Mouse (Mus musculus) midbrain, postnatal 0 days (tissue): ENCODE results near the gene Fstl1. TPM values are rescaled to one million over a fixed set of nuclear protein-coding genes. Genes with fewer than 3 reads are reported as not detected.

Experiments used
- ATAC-seq: fragments of 200-750 bp; cut with Nextera tagmentation; 2 replicates; pipeline ENCODE4 v1.8.0; 2017; ENCODE audit warnings: moderate number of reproducible peaks, mild to moderate bottlenecking, moderate TSS enrichment, moderate library complexity; ENCODE audit not compliant: low FRiP score
- DNase-seq: peaks from one replicate; pipeline ENCODE4 v3.0.0-alpha.2; 2015; ENCODE audit warnings: low spot score
- H3K27ac ChIP-seq: fragments of 300-500 bp; sonication (generic); 2 replicates; pipeline ENCODE4 v1.5.1; 2014; ENCODE audit warnings: low read depth, mild to moderate bottlenecking, low read length, mixed read lengths
- H3K27me3 ChIP-seq: fragments of 300-500 bp; sonication (generic); 2 replicates; pipeline ENCODE4 v1.6.1; 2014; ENCODE audit warnings: low read length, control low read depth, mixed read lengths; ENCODE audit not compliant: insufficient read depth
- H3K36me3 ChIP-seq: fragments of 300-500 bp; sonication (generic); 2 replicates; pipeline ENCODE4 v1.6.1; 2014; ENCODE audit warnings: low read length, control low read depth, mixed read lengths; ENCODE audit not compliant: insufficient read depth
- H3K4me1 ChIP-seq: fragments of 300-500 bp; sonication (generic); 2 replicates; pipeline ENCODE4 v1.6.1; 2014; ENCODE audit warnings: mild to moderate bottlenecking, control low read depth, antibody characterized with exemption, low read length, mixed read lengths; ENCODE audit not compliant: insufficient read depth
- H3K4me2 ChIP-seq: fragments of 300-500 bp; sonication (generic); 2 replicates; pipeline ENCODE4 v1.6.1; 2014; ENCODE audit warnings: low read depth, mild to moderate bottlenecking, low read length, mixed read lengths; ENCODE audit not compliant: poor library complexity, severe bottlenecking
- H3K4me3 ChIP-seq: fragments of 300-500 bp; sonication (generic); 2 replicates; pipeline ENCODE4 v1.5.1; 2014; ENCODE audit warnings: low read depth, mild to moderate bottlenecking, low read length, moderate library complexity
- H3K9ac ChIP-seq: fragments of 300-500 bp; sonication (generic); replicated peaks from 2 replicates; pipeline ENCODE4 v1.6.1; 2014; ENCODE audit warnings: mild to moderate bottlenecking, low read length, moderate library complexity, mixed read lengths; ENCODE audit not compliant: poor library complexity, severe bottlenecking
- H3K9me3 ChIP-seq: fragments of 300-500 bp; sonication (generic); 2 replicates; pipeline ENCODE4 v1.6.1; 2016; ENCODE audit warnings: low read length, control low read depth
- CTCF ChIP-seq: IDR thresholded peaks from 2 replicates; pipeline ENCODE4 v1.5.1; 2016; ENCODE audit warnings: antibody characterized with exemption, mild to moderate bottlenecking
- WGBS: fragments of 180-500 bp; shearing (Covaris S2); extraction: QIAGEN DNeasy Blood & Tissue Kit; methylation state at CpG from one replicate; pipeline ENCODE4 v1.1.7; 2014; 5-methylcytosine and 5-hydroxymethylcytosine counted together
- polyA plus RNA-seq: library from polyadenylated mRNA; unstranded; fragments of >200 nt; fragmentation: Nextera tagmentation; extraction: Ambion mirVana; gene quantifications from 2 replicates; pipeline ENCODE4 v1.2.1, GENCODE M21; 2015
- total RNA-seq: library from RNA; depleted of rRNA; stranded (reverse); fragments of >200 nt; gene quantifications from 2 replicates; pipeline ENCODE4 v1.2.3, GENCODE M21; 2014

Fstl1 gene
- total and polyA plus RNA-seq, 2 experiments from 2014 or later, result 51.6 to 58.8 TPM

DNA sequence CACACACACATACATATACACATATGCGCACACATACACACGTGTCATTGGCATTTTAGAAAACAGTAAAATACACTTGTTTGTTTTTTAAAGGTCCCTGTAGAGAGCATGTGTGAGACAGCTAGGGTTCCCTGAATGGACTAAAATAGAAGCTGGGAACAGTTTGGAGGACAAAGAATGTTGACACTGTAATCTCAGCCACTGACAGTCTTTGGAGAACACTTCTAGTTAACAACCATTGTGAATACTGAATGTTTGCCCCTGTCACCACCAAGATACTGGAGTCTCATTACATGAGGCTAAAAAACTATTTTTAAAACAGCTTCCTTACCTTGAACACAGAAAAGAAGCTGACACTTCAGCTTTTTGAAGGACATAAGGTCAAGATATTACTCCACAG, 19.4 kb upstream of the Fstl1 start:
- 80% methylated on average over 2 of the region's 2 CpGs for WGBS
- no peak overlapping the region for H3K4me3 ChIP-seq
- no peaks in the 10 kb centered on the region for H3K9me3 ChIP-seq
- DNase-seq (no peak), ATAC-seq (no peak)
- no peak overlapping the region for H3K9ac ChIP-seq
- H3K27me3 ChIP-seq, result no peaks in the 10 kb centered on the region
- H3K4me1 ChIP-seq, result no peaks in the 10 kb centered on the region
- H3K4me2 ChIP-seq, result no peak overlapping the region
- H3K36me3 ChIP-seq, result no peaks in the 10 kb centered on the region
- H3K27ac ChIP-seq, result no peak overlapping the region
- no peak for TF ChIP-seq CTCF

- 0 out of 2 replicates have a peak, but pooled peaks cover 3% of the 10 kb centered on the region for H3K4me1 ChIP-seq
- no peak overlapping the region for H3K27ac ChIP-seq
- H3K9me3 ChIP-seq, result no peaks in the 10 kb centered on the region
- H3K36me3 ChIP-seq, result no peaks in the 10 kb centered on the region
- no peak overlapping the region for H3K4me3 ChIP-seq
- ATAC-seq (no peak), DNase-seq (peak; percentile 17)
- no peak for TF ChIP-seq CTCF
- H3K27me3 ChIP-seq, result no peaks in the 10 kb centered on the region
- WGBS, result 33% methylated on average over 5 of the region's 5 CpGs
- 0 out of 2 replicates have a peak overlapping the region, but pooled peaks have one; percentile 19 for H3K9ac ChIP-seq
- no peak overlapping the region for H3K4me2 ChIP-seq
Measured at GRCm38 (mm10) chr16:37763797-37764196, 12.9 kb upstream of the Fstl1 start.

- Histone ChIP-seq H3K27ac (no peak overlapping the region), H3K9ac (peak overlapping the region; percentile 67), H3K4me3 (peak overlapping the region; percentile 69), H3K4me1 (no peaks in the 10 kb centered on the region), H3K4me2 (peak overlapping the region; percentile 92), H3K27me3 (no peaks in the 10 kb centered on the region), H3K36me3 (no peaks in the 10 kb centered on the region), H3K9me3 (no peaks in the 10 kb centered on the region)
- WGBS, result 35% methylated on average over 14 of the region's 14 CpGs
- no peak for TF ChIP-seq CTCF
- DNase-seq (no peak), ATAC-seq (0 out of 2 replicates have a peak, but pooled peaks have one; percentile 36)
Measured at GRCm38 (mm10) chr16:37776166-37776859, 360 bp upstream of the Fstl1 start.

DNA sequence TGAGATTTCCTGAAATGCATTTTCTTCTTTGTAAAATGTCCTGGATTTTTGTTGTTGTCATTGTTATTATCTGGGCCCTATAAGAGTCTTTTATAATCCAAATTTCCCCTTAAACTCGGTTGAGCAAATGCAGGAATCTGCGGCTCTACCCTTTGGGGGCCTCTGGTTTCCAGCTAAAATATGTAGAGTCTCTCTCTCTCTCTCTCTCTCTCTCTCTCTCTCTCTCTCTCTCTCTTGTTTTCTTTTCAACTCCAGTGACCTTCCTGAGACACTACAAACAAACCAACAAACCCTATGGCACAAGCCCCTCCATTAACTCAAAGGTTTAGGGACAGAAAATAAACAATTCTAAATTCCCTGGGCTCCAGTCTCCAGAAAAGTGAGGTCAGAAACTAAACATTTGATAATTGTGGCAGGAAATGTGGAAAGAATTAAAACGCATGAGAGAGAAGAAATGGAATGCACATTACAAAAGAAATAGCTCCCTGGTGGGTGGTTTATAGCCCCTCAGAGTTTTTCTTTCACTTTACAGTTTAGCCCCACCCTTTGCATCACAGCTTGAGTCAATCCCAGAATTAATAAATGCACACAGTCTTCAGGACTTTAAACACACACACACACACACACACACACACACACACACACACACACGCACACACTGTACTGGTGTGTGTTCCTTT, 1.3 kb downstream of the Fstl1 start:
- H3K9ac ChIP-seq, result no peak overlapping the region
- no peak for DNase-seq
- peak overlapping the region; percentile 69; the same call in 1 of the 2 replicates for H3K4me3 ChIP-seq

GRCm38 (mm10) chr16:37778529-37778928, 1.9 kb downstream of the Fstl1 start:
- H3K4me2 ChIP-seq, result 0 out of 2 replicates have a peak overlapping the region, but pooled peaks have one; percentile 92
- H3K27ac ChIP-seq, result no peak overlapping the region
- H3K4me3 ChIP-seq, result no peak overlapping the region
- H3K4me1 ChIP-seq, result no peaks in the 10 kb centered on the region
- H3K36me3 ChIP-seq, result no peaks in the 10 kb centered on the region
- H3K27me3 ChIP-seq, result no peaks in the 10 kb centered on the region
- ATAC-seq, result no peak
- no peak overlapping the region for H3K9ac ChIP-seq
- 34% methylated on average over 5 of the region's 5 CpGs for WGBS
- H3K9me3 ChIP-seq, result no peaks in the 10 kb centered on the region
- no peak for DNase-seq
- TF ChIP-seq CTCF, result no peak

More for the DNA sequence above, 1.3 kb downstream of the Fstl1 start:
- no peak for ATAC-seq
- Histone ChIP-seq H3K27me3 (no peaks in the 10 kb centered on the region), H3K36me3 (no peaks in the 10 kb centered on the region), H3K4me1 (no peaks in the 10 kb centered on the region), H3K9me3 (no peaks in the 10 kb centered on the region), H3K4me2 (peak overlapping the region; percentile 92), H3K27ac (no peak overlapping the region)
- TF ChIP-seq CTCF, result no peak
- 23% methylated on average over 4 of the region's 4 CpGs for WGBS

- TF ChIP-seq CTCF, result no peak
- 76% methylated on average over 7 of the region's 7 CpGs for WGBS
- no peak overlapping the region for H3K4me2 ChIP-seq
Measured at GRCm38 (mm10) chr16:37779651-37780280, 3.1 kb downstream of the Fstl1 start.

More at GRCm38 (mm10) chr16:37779651-37780280, 3.1 kb downstream of the Fstl1 start:
- H3K4me3 ChIP-seq, result no peak overlapping the region
- H3K9ac ChIP-seq, result no peak overlapping the region
- H3K4me1 ChIP-seq, result no peaks in the 10 kb centered on the region
- no peaks in the 10 kb centered on the region for H3K27me3 ChIP-seq
- no peaks in the 10 kb centered on the region for H3K36me3 ChIP-seq
- H3K9me3 ChIP-seq, result no peaks in the 10 kb centered on the region
- ATAC-seq (no peak), DNase-seq (no peak)
- H3K27ac ChIP-seq, result no peak overlapping the region
